Mouse (Mus musculus) MEL (cell line): ENCODE results near the gene Wnt10b. TPM values are rescaled to one million over a fixed set of nuclear protein-coding genes. Genes with fewer than 3 reads are reported as not detected.

Source experiments
- DNase-seq: peaks from one replicate; pipeline ENCODE4 v3.0.0; 2011; ENCODE audit warnings: low read depth, low spot score
- H3K27ac ChIP-seq: 2 replicates; pipeline ENCODE4 v1.5.1; 2012; ENCODE audit warnings: low read depth, mild to moderate bottlenecking, control low read depth, low read length, moderate library complexity; ENCODE audit not compliant: control insufficient read depth
- H3K27me3 ChIP-seq, 2 experiments: fragments of 150-350 bp in 1 of 2; sonication (generic) in 1 of 2; 2 replicates each; pipeline ENCODE4 v1.6.1; 2012; ENCODE audit warnings: low read length in 2 of 2, mild to moderate bottlenecking in 2 of 2, improper control_type of control experiment in 1 of 2, moderate library complexity in 1 of 2; ENCODE audit not compliant: insufficient read depth in 2 of 2, control insufficient read depth in 1 of 2
- H3K36me3 ChIP-seq, 2 experiments: 2 replicates each; pipeline ENCODE4 v1.6.1; 2012 to 2014; ENCODE audit warnings: low read length in 2 of 2, improper control_type of control experiment in 1 of 2, inconsistent platforms in 1 of 2, mild to moderate bottlenecking in 1 of 2; ENCODE audit not compliant: insufficient read depth in 2 of 2, control insufficient read depth in 1 of 2
- H3K4me1 ChIP-seq, 2 experiments: fragments of 150-350 bp in 1 of 2; sonication (generic) in 1 of 2; 2 replicates each; pipeline ENCODE4 v1.6.1; 2012; ENCODE audit warnings: low read length in 2 of 2, improper control_type of control experiment in 1 of 2, mild to moderate bottlenecking in 1 of 2; ENCODE audit not compliant: insufficient read depth in 2 of 2, control insufficient read depth in 1 of 2
- H3K4me3 ChIP-seq, 2 experiments: fragments of 150-350 bp in 1 of 2; sonication (generic) in 1 of 2; 2 replicates each; pipeline ENCODE4 v1.5.1; 2012; ENCODE audit warnings: low read depth in 2 of 2, low read length in 2 of 2, mild to moderate bottlenecking in 2 of 2, moderate library complexity in 2 of 2, control low read depth in 1 of 2, improper control_type of control experiment in 1 of 2; ENCODE audit not compliant: control insufficient read depth in 1 of 2, insufficient read depth in 1 of 2
- H3K79me2 ChIP-seq: 2 replicates; pipeline ENCODE4 v1.6.1; 2012; ENCODE audit warnings: mild to moderate bottlenecking, low read length, moderate library complexity; ENCODE audit not compliant: control insufficient read depth, poor library complexity, insufficient read depth
- H3K9ac ChIP-seq: 2 replicates; pipeline ENCODE4 v1.6.1; 2012; ENCODE audit warnings: low read depth, mild to moderate bottlenecking, control low read depth, low read length, moderate library complexity; ENCODE audit not compliant: control insufficient read depth, poor library complexity, severe bottlenecking
- H3K9me3 ChIP-seq: fragments of 150-350 bp; sonication (generic); replicated peaks from 2 replicates; pipeline ENCODE4 v1.6.1; 2012; ENCODE audit warnings: mild to moderate bottlenecking, low read length, improper control_type of control experiment, moderate library complexity; ENCODE audit not compliant: insufficient read depth
- CHD1 ChIP-seq: IDR thresholded peaks from 2 replicates; pipeline ENCODE4 v1.6.1; 2012; ENCODE audit warnings: low read depth, mild to moderate bottlenecking, inconsistent platforms, low read length, improper control_type of control experiment
- CTCF ChIP-seq, 3 experiments: IDR thresholded peaks in 2 of 3; conservative IDR thresholded peaks in 1 of 3; 2 replicates each; pipeline ENCODE4 v1.5.1; 2011 to 2012; ENCODE audit warnings: low read length in 3 of 3, low read depth in 2 of 3, mild to moderate bottlenecking in 2 of 3, improper control_type of control experiment in 1 of 3, inconsistent platforms in 1 of 3, mixed read lengths in 1 of 3, moderate library complexity in 1 of 3; ENCODE audit not compliant: control insufficient read depth in 1 of 3, insufficient read depth in 1 of 3, poor library complexity in 1 of 3, severe bottlenecking in 1 of 3
- E2F4 ChIP-seq: IDR thresholded peaks from 2 replicates; pipeline ENCODE4 v1.6.1; 2011; ENCODE audit warnings: low read depth, low read length, improper control_type of control experiment, borderline replicate concordance
- EP300 ChIP-seq, 2 experiments: IDR thresholded peaks; 2 replicates each; pipeline ENCODE4 v1.6.1; 2011; ENCODE audit warnings: improper control_type of control experiment in 2 of 2, low read length in 2 of 2, low read depth in 1 of 2, mild to moderate bottlenecking in 1 of 2
- ETS1 ChIP-seq: IDR thresholded peaks from 2 replicates; pipeline ENCODE4 v1.6.1; 2012; ENCODE audit warnings: low read depth, mild to moderate bottlenecking, inconsistent platforms, low read length, improper control_type of control experiment, moderate library complexity
- GATA1 ChIP-seq: IDR thresholded peaks from 2 replicates; pipeline ENCODE4 v1.6.1; 2011; ENCODE audit warnings: low read depth, low read length, improper control_type of control experiment
- HCFC1 ChIP-seq: IDR thresholded peaks from 2 replicates; pipeline ENCODE4 v1.6.1; 2012; ENCODE audit warnings: low read depth, mild to moderate bottlenecking, inconsistent platforms, low read length, improper control_type of control experiment, moderate library complexity
- KAT2A ChIP-seq: conservative IDR thresholded peaks from 2 replicates; pipeline ENCODE4 v1.6.1; 2012; ENCODE audit warnings: low read depth, low read length, improper control_type of control experiment, inconsistent platforms
- MAX ChIP-seq: IDR thresholded peaks from 2 replicates; pipeline ENCODE4 v1.6.1; 2011; ENCODE audit warnings: low read length, improper control_type of control experiment
- MEF2A ChIP-seq: IDR thresholded peaks from 2 replicates; pipeline ENCODE4 v1.6.1; 2014; ENCODE audit warnings: low read depth, mild to moderate bottlenecking, inconsistent platforms, low read length, improper control_type of control experiment; ENCODE audit not compliant: poor library complexity, insufficient replicate concordance, severe bottlenecking; ENCODE audit errors: extremely low read depth
- MXI1 ChIP-seq: IDR thresholded peaks from 2 replicates; pipeline ENCODE4 v1.6.1; 2011; ENCODE audit warnings: mild to moderate bottlenecking, low read depth, low read length, improper control_type of control experiment
- MYC ChIP-seq: IDR thresholded peaks from 2 replicates; pipeline ENCODE4 v1.6.1; 2011; ENCODE audit warnings: low read depth, mild to moderate bottlenecking, low read length, improper control_type of control experiment, moderate library complexity
- NELFE ChIP-seq: IDR thresholded peaks from 2 replicates; pipeline ENCODE4 v1.6.1; 2011; ENCODE audit warnings: low read depth, low read length, improper control_type of control experiment
- NRF1 ChIP-seq: IDR thresholded peaks from 2 replicates; pipeline ENCODE4 v1.6.1; 2014; ENCODE audit warnings: low read depth, mild to moderate bottlenecking, inconsistent platforms, low read length, improper control_type of control experiment, moderate library complexity; ENCODE audit not compliant: poor library complexity, insufficient read depth, severe bottlenecking
- POLR2A ChIP-seq, 2 experiments: IDR thresholded peaks; 2 replicates each; pipeline ENCODE4 v1.6.1; 2011 to 2012; ENCODE audit warnings: low read length in 2 of 2, mild to moderate bottlenecking in 2 of 2, control low read depth in 1 of 2, improper control_type of control experiment in 1 of 2, low read depth in 1 of 2, moderate library complexity in 1 of 2; ENCODE audit not compliant: control insufficient read depth in 1 of 2, insufficient read depth in 1 of 2, poor library complexity in 1 of 2
- RAD21 ChIP-seq: IDR thresholded peaks from 2 replicates; pipeline ENCODE4 v1.6.1; 2011; ENCODE audit warnings: mild to moderate bottlenecking, low read depth, low read length, improper control_type of control experiment
- RCOR1 ChIP-seq: IDR thresholded peaks from 2 replicates; pipeline ENCODE4 v1.6.1; 2012; ENCODE audit warnings: low read depth, mild to moderate bottlenecking, inconsistent platforms, low read length, improper control_type of control experiment
- SMC3 ChIP-seq: IDR thresholded peaks from 2 replicates; pipeline ENCODE4 v1.6.1; 2011; ENCODE audit warnings: low read depth, low read length, improper control_type of control experiment
- TAL1 ChIP-seq: IDR thresholded peaks from 2 replicates; pipeline ENCODE4 v1.6.1; 2012; ENCODE audit warnings: mild to moderate bottlenecking, inconsistent platforms, low read length, moderate library complexity, mixed read lengths
- USF1 ChIP-seq: IDR thresholded peaks from 2 replicates; pipeline ENCODE4 v1.6.1; 2014; ENCODE audit warnings: low read depth, mild to moderate bottlenecking, inconsistent platforms, low read length, improper control_type of control experiment, moderate library complexity
- ZNF384 ChIP-seq: IDR thresholded peaks from 2 replicates; pipeline ENCODE4 v1.6.1; 2012; ENCODE audit warnings: low read depth, mild to moderate bottlenecking, inconsistent platforms, low read length, improper control_type of control experiment
- polyA plus RNA-seq, 2 experiments: library from polyadenylated mRNA; stranded (reverse) in 1 of 2; unstranded in 1 of 2; fragments of >175 nt in 1 of 2; fragments of >200 nt in 1 of 2; gene quantifications; 2 replicates each; pipeline versions ENCODE4 v1.2.1 to v1.2.4; 2012; ENCODE audit warnings: low replicate concordance in 2 of 2, low read depth in 1 of 2; ENCODE audit not compliant: insufficient read length in 2 of 2, insufficient read depth in 1 of 2, missing spikeins in 1 of 2
- total RNA-seq: library from RNA; depleted of rRNA; stranded (reverse); fragments of 300-350 nt; gene quantifications from 2 replicates; pipeline ENCODE4 v1.2.3, GENCODE M21; 2012; rRNA removed

Gene Wnt10b
- 0.13 and 0.23 TPM in 2 replicates for total RNA-seq
- polyA plus RNA-seq = under 1 TPM in 1 of 2 experiments, not detected in 1; 0.14 TPM

DNA sequence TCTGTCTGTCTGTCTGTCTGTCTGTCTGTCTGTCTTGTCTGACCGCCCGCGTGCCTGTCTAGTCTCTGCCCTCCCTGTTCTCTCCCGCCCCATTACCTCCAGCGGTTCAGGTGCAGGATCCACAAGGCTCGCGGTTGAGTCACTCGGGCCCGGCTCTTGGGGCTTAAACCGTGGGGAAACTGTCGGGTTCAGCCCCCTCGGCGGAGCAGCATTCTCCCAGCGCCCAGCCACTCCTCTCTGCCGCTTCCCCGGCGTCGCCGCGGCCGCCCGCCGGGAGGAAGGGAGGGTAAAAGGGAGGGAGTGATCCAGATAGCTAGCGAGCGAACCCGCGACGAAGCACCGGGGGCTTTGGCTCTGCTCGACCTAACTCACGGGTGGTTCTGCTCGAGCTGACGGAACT lies at the start of gene Wnt10b:
Wnt10b (minus strand) TSS at position 389 of the 400 bp plus-strand sequence.
- Histone ChIP-seq H3K4me3 (no peak within 1 kb of the TSS), H3K9me3 (no peaks in the 10 kb centered on the region), H3K9ac (no peak within 1 kb of the TSS), H3K27ac (no peak within 1 kb of the TSS), H3K27me3 (no peaks in the 10 kb centered on the region), H3K79me2 (no peaks in the 10 kb centered on the region), H3K4me1 (no peaks in the 10 kb centered on the region), H3K36me3 (peaks cover 0 to 5% of the 10 kb centered on the region in 2 experiments; a peak in 2 of 4 replicates)
- TF ChIP-seq MEF2A (no peak), MXI1 (no peak), ETS1 (no peak), CHD1 (no peak), HCFC1 (no peak), NRF1 (no peak), SMC3 (no peak), CTCF (IDR thresholded peaks at IDR 0.05 in 2 of 3, conservative IDR thresholded peaks at IDR 0.05 in 1 of 3; ENCODE audit: control insufficient read depth in 1 of 3, insufficient read depth in 1 of 3, low read depth in 2 of 3, low read length in 3 of 3, poor library complexity in 1 of 3, severe bottlenecking in 1 of 3) (no peak), RAD21 (no peak), KAT2A (no peak), MAX (no peak), USF1 (no peak), NELFE (no peak), RCOR1 (no peak), TAL1 (no peak), E2F4 (no peak), ZNF384 (no peak), MYC (no peak)
- no peak for DNase-seq

DNA sequence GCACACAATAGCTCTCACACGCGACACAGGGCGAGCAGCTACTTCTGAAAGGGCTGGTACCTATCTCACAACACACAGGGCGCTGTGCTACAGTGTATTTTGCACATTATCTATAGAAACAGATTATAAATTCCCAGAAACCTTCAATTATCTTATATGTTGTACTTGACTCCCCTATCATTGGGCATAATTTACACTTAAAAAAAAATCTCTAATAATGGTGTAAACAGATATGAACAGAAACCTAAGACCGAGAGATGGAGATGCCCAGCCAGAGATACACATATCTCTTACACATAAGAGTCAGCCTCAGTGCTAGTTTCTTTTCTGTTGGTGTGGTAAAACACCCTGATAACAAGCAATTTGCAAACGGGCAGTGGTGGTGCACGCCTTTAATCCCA lies 49.7 kb upstream of the Wnt10b start:
- H3K27ac ChIP-seq = no peak overlapping the region
- H3K4me3 ChIP-seq = no peak overlapping the region
- peaks cover 0 to 19% of the 10 kb centered on the region in 2 experiments; a peak in 2 of 4 replicates for H3K36me3 ChIP-seq
- no peaks in the 10 kb centered on the region for H3K27me3 ChIP-seq
- peaks cover 27% of the 10 kb centered on the region for H3K79me2 ChIP-seq
- no peak overlapping the region for H3K9ac ChIP-seq
- TF ChIP-seq RCOR1 (no peak), POLR2A (IDR thresholded peaks at IDR 0.05; ENCODE audit: control insufficient read depth in 1 of 2, insufficient read depth in 1 of 2, low read depth in 1 of 2, low read length in 2 of 2, poor library complexity in 1 of 2) (no peak), HCFC1 (no peak), MYC (no peak), EP300 (IDR thresholded peaks at IDR 0.05; ENCODE audit: low read depth in 1 of 2, low read length in 2 of 2) (peak in 1 of 2 experiments; percentile 33; a peak in 1 of 4 replicates), GATA1 (peak; percentile 47)
- H3K4me1 ChIP-seq = peaks cover 12 to 21% of the 10 kb centered on the region in 2 experiments
- no peaks in the 10 kb centered on the region for H3K9me3 ChIP-seq
- DNase-seq = no peak
